Mouse (Mus musculus) ovary, postnatal 10 days (tissue): ENCODE data around the gene Gm10334.
"Not testable (repeated sequence)": the region's sequence is repeated elsewhere in the genome, so short reads cannot be mapped to it uniquely, and the experiment has no call there.

Experiments used
- DNase-seq: peaks from one replicate; pipeline ENCODE4 v3.0.0; 2022; ENCODE audit warnings: low spot score

Gene Gm10334

GRCm38 (mm10) chr6:41446045-41446444 lies at the start of gene Gm10334:
Gene Gm10334, minus strand, starts transcription at chr6:41446145.
- not testable (repeated sequence) for DNase-seq

GRCm38 (mm10) chr6:41458632-41459031 lies 12.7 kb upstream of the Gm10334 start, which contains the start of gene Prss1:
Gene Prss1, plus strand, starts transcription at chr6:41458932.
- DNase-seq: not testable (repeated sequence)

GRCm38 (mm10) chr6:41442261-41442660 lies 3.7 kb downstream of the Gm10334 start:
- DNase-seq: not testable (repeated sequence)
